Mouse (Mus musculus) hindbrain, embryonic 12.5 days (tissue): ENCODE data around the gene Daam1. TPM values are rescaled to one million over a fixed set of nuclear protein-coding genes. Genes with fewer than 3 reads are reported as not detected.

Source experiments
- ATAC-seq: fragments of 200-750 bp; cut with Nextera tagmentation; 2 replicates; pipeline ENCODE4 v1.8.0; 2017; ENCODE audit warnings: moderate TSS enrichment; ENCODE audit not compliant: low FRiP score
- H3K27ac ChIP-seq: fragments of 300-500 bp; sonication (generic); 2 replicates; pipeline ENCODE4 v1.5.1; 2016; ENCODE audit warnings: mild to moderate bottlenecking
- H3K27me3 ChIP-seq: fragments of 300-500 bp; sonication (generic); 2 replicates; pipeline ENCODE4 v1.6.1; 2016; ENCODE audit warnings: mild to moderate bottlenecking
- H3K36me3 ChIP-seq: fragments of 300-500 bp; sonication (generic); 2 replicates; pipeline ENCODE4 v1.6.1; 2016; ENCODE audit warnings: mild to moderate bottlenecking
- H3K4me1 ChIP-seq: fragments of 300-500 bp; sonication (generic); 2 replicates; pipeline ENCODE4 v1.6.1; 2016
- H3K4me2 ChIP-seq: fragments of 300-500 bp; sonication (generic); replicated peaks from 2 replicates; pipeline ENCODE4 v1.6.1; 2016; ENCODE audit warnings: mild to moderate bottlenecking
- H3K4me3 ChIP-seq: fragments of 300-500 bp; sonication (generic); 2 replicates; pipeline ENCODE4 v1.5.1; 2016; ENCODE audit warnings: mild to moderate bottlenecking
- H3K9ac ChIP-seq: fragments of 300-500 bp; sonication (generic); 2 replicates; pipeline ENCODE4 v1.6.1; 2016; ENCODE audit warnings: mild to moderate bottlenecking, moderate library complexity
- H3K9me3 ChIP-seq: fragments of 300-500 bp; sonication (generic); replicated peaks from 2 replicates; pipeline ENCODE4 v1.6.1; 2016; ENCODE audit warnings: mild to moderate bottlenecking
- WGBS: fragments of 180-500 bp; shearing (Covaris S2); methylation state at CpG from one replicate; pipeline ENCODE4 v1.1.7; 2016; 5-methylcytosine and 5-hydroxymethylcytosine counted together
- polyA plus RNA-seq: library from polyadenylated mRNA; unstranded; fragments of >200 nt; fragmentation: Nextera tagmentation; extraction: Ambion mirVana; gene quantifications from 2 replicates; pipeline ENCODE4 v1.2.1, GENCODE M21; 2016

The Daam1 gene
- polyA plus RNA-seq, 1 experiment from 2014 or later, result 19.3 TPM

GRCm38 (mm10) chr12:71890282-71890681, 59.4 kb downstream of the Daam1 start:
- no peak overlapping the region for H3K9ac ChIP-seq
- no peak for ATAC-seq
- no peaks in the 10 kb centered on the region for H3K9me3 ChIP-seq
- peaks cover 45% of the 10 kb centered on the region for H3K4me1 ChIP-seq
- 93% methylated on average over 1 of the region's 1 CpGs for WGBS
- H3K36me3 ChIP-seq, result no peaks in the 10 kb centered on the region
- H3K4me3 ChIP-seq, result no peak overlapping the region
- H3K4me2 ChIP-seq, result no peak overlapping the region
- H3K27me3 ChIP-seq, result no peaks in the 10 kb centered on the region
- H3K27ac ChIP-seq, result no peak overlapping the region

GRCm38 (mm10) chr12:71891729-71892355, 61.0 kb downstream of the Daam1 start:
- 25% methylated on average over 7 of the region's 7 CpGs for WGBS
- H3K4me1 ChIP-seq, result peaks cover 29% of the 10 kb centered on the region
- no peak overlapping the region for H3K9ac ChIP-seq
- no peak overlapping the region for H3K4me3 ChIP-seq
- peak; percentile 43; the same call in 1 of the 2 replicates for ATAC-seq
- H3K9me3 ChIP-seq, result no peaks in the 10 kb centered on the region
- H3K27ac ChIP-seq, result peak overlapping the region; percentile 76
- H3K4me2 ChIP-seq, result no peak overlapping the region
- H3K36me3 ChIP-seq, result no peaks in the 10 kb centered on the region; the same call in 1 of the 2 replicates
- no peaks in the 10 kb centered on the region for H3K27me3 ChIP-seq

GRCm38 (mm10) chr12:71892996-71893605, 62.2 kb downstream of the Daam1 start:
- no peaks in the 10 kb centered on the region for H3K27me3 ChIP-seq
- no peak overlapping the region for H3K4me3 ChIP-seq
- ATAC-seq, result no peak
- H3K27ac ChIP-seq, result no peak overlapping the region
- no peaks in the 10 kb centered on the region for H3K9me3 ChIP-seq
- no peak overlapping the region for H3K9ac ChIP-seq
- H3K4me1 ChIP-seq, result peaks cover 26% of the 10 kb centered on the region
- H3K36me3 ChIP-seq, result peaks cover 6% of the 10 kb centered on the region; the same call in 1 of the 2 replicates
- 62% methylated on average over 9 of the region's 9 CpGs for WGBS
- no peak overlapping the region for H3K4me2 ChIP-seq

- 85% methylated on average over 5 of the region's 5 CpGs for WGBS
- Histone ChIP-seq H3K9me3 (no peaks in the 10 kb centered on the region), H3K4me3 (no peak overlapping the region), H3K27me3 (no peaks in the 10 kb centered on the region), H3K9ac (no peak overlapping the region), H3K36me3 (peaks cover 17% of the 10 kb centered on the region), H3K27ac (no peak overlapping the region), H3K4me1 (peaks cover 5% of the 10 kb centered on the region), H3K4me2 (no peak overlapping the region)
- ATAC-seq, result no peak
Observed at GRCm38 (mm10) chr12:71898231-71898630, 67.4 kb downstream of the Daam1 start.

GRCm38 (mm10) chr12:71898666-71899520, 68.0 kb downstream of the Daam1 start:
- ATAC-seq, result no peak
- WGBS, result 83% methylated on average over 7 of the region's 7 CpGs
- Histone ChIP-seq H3K4me3 (no peak overlapping the region), H3K9me3 (no peaks in the 10 kb centered on the region), H3K27ac (no peak overlapping the region), H3K9ac (no peak overlapping the region), H3K4me2 (no peak overlapping the region), H3K4me1 (peaks cover 3% of the 10 kb centered on the region; the same call in 1 of the 2 replicates), H3K36me3 (peaks cover 17% of the 10 kb centered on the region), H3K27me3 (no peaks in the 10 kb centered on the region)

GRCm38 (mm10) chr12:71899566-71899965, 68.7 kb downstream of the Daam1 start:
- 89% methylated on average over 4 of the region's 4 CpGs for WGBS
- H3K4me3 ChIP-seq, result no peak overlapping the region
- H3K27ac ChIP-seq, result no peak overlapping the region
- H3K27me3 ChIP-seq, result no peaks in the 10 kb centered on the region
- no peak for ATAC-seq
- H3K4me2 ChIP-seq, result no peak overlapping the region
- H3K36me3 ChIP-seq, result peaks cover 17% of the 10 kb centered on the region
- H3K9ac ChIP-seq, result no peak overlapping the region
- H3K4me1 ChIP-seq, result peaks cover 3% of the 10 kb centered on the region; the same call in 1 of the 2 replicates
- H3K9me3 ChIP-seq, result no peaks in the 10 kb centered on the region

GRCm38 (mm10) chr12:71901211-71901610, 70.3 kb downstream of the Daam1 start:
- no peak for ATAC-seq
- WGBS, result 65% methylated on average over 7 of the region's 7 CpGs

GRCm38 (mm10) chr12:71901859-71902258, 71.0 kb downstream of the Daam1 start:
- Histone ChIP-seq H3K9me3 (no peaks in the 10 kb centered on the region), H3K36me3 (peaks cover 17% of the 10 kb centered on the region), H3K27ac (no peak overlapping the region), H3K4me1 (peaks cover 13% of the 10 kb centered on the region), H3K9ac (no peak overlapping the region), H3K27me3 (no peaks in the 10 kb centered on the region), H3K4me2 (no peak overlapping the region), H3K4me3 (no peak overlapping the region)
- no peak for ATAC-seq
- 97% methylated on average over 6 of the region's 6 CpGs for WGBS

More at GRCm38 (mm10) chr12:71901211-71901610, 70.3 kb downstream of the Daam1 start:
- no peak overlapping the region for H3K9ac ChIP-seq
- no peaks in the 10 kb centered on the region for H3K27me3 ChIP-seq
- H3K36me3 ChIP-seq, result peaks cover 17% of the 10 kb centered on the region
- no peak overlapping the region for H3K4me2 ChIP-seq
- no peak overlapping the region for H3K27ac ChIP-seq
- no peaks in the 10 kb centered on the region for H3K9me3 ChIP-seq
- H3K4me3 ChIP-seq, result no peak overlapping the region
- peaks cover 6% of the 10 kb centered on the region for H3K4me1 ChIP-seq

- H3K36me3 ChIP-seq, result peaks cover 14% of the 10 kb centered on the region
- H3K27ac ChIP-seq, result no peak overlapping the region
- no peaks in the 10 kb centered on the region for H3K27me3 ChIP-seq
- H3K9me3 ChIP-seq, result no peaks in the 10 kb centered on the region
- H3K4me1 ChIP-seq, result peaks cover 13% of the 10 kb centered on the region
- ATAC-seq, result no peak
- 100% methylated on average over 1 of the region's 1 CpGs for WGBS
- H3K4me2 ChIP-seq, result no peak overlapping the region
- H3K9ac ChIP-seq, result no peak overlapping the region
- no peak overlapping the region for H3K4me3 ChIP-seq
Observed at GRCm38 (mm10) chr12:71902317-71902716, 71.4 kb downstream of the Daam1 start.

GRCm38 (mm10) chr12:71903218-71903617, 72.3 kb downstream of the Daam1 start:
- Histone ChIP-seq H3K36me3 (peaks cover 11% of the 10 kb centered on the region), H3K4me3 (no peak overlapping the region), H3K9me3 (no peaks in the 10 kb centered on the region), H3K27ac (no peak overlapping the region), H3K4me1 (peaks cover 12% of the 10 kb centered on the region), H3K9ac (no peak overlapping the region), H3K4me2 (no peak overlapping the region), H3K27me3 (no peaks in the 10 kb centered on the region)
- no peak for ATAC-seq
- 96% methylated on average over 4 of the region's 4 CpGs for WGBS

GRCm38 (mm10) chr12:71904310-71904709, 73.4 kb downstream of the Daam1 start:
- Histone ChIP-seq H3K9me3 (no peaks in the 10 kb centered on the region), H3K36me3 (peaks cover 11% of the 10 kb centered on the region), H3K4me3 (no peak overlapping the region), H3K4me2 (no peak overlapping the region), H3K27ac (no peak overlapping the region), H3K4me1 (peaks cover 12% of the 10 kb centered on the region), H3K9ac (no peak overlapping the region), H3K27me3 (no peaks in the 10 kb centered on the region)
- WGBS, result 90% methylated on average over 4 of the region's 4 CpGs
- no peak for ATAC-seq

GRCm38 (mm10) chr12:71904926-71905325, 74.0 kb downstream of the Daam1 start:
- Histone ChIP-seq H3K4me2 (no peak overlapping the region), H3K27me3 (no peaks in the 10 kb centered on the region), H3K9ac (no peak overlapping the region), H3K4me3 (no peak overlapping the region), H3K4me1 (peaks cover 12% of the 10 kb centered on the region), H3K27ac (no peak overlapping the region), H3K36me3 (peaks cover 11% of the 10 kb centered on the region), H3K9me3 (no peaks in the 10 kb centered on the region)
- WGBS, result 89% methylated on average over 4 of the region's 4 CpGs
- ATAC-seq, result no peak
